Mouse (Mus musculus): ENCODE measurements around the gene Ckmt1.

Ckmt1 gene

GRCm38 (mm10) chr2:121357494-121357893, at the start of gene Ckmt1:
Ckmt1 (plus strand) TSS chr2:121357714.
- 60% methylated on average over 5 of the region's 5 CpGs for WGBS

- WGBS, result 48% methylated on average over 5 of the region's 5 CpGs
These were observed 48.5 kb upstream of the Ckmt1 start for GRCm38 (mm10) chr2:121308997-121309416.

DNA sequence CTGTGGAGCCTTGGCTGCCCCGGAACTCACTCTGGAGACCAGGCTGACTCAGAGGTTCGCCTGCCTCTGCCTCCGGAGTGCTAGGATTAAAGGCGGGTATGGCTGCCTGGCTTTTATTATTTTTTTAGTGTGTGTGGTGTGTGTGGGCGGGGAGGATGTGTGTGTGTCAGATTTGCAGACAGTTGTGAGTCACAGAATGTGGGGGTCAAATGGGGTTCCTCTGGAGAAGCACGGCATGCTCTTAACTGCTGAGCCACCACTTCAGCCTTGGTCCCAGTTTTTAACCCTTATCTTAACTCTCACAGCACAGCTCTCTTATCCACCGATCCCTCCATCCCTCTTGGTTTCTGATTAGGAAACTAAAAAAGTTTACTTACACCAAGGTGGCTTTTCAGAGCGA, 41.2 kb upstream of the Ckmt1 start:
- WGBS, result 72% methylated on average over 8 of the region's 8 CpGs

DNA sequence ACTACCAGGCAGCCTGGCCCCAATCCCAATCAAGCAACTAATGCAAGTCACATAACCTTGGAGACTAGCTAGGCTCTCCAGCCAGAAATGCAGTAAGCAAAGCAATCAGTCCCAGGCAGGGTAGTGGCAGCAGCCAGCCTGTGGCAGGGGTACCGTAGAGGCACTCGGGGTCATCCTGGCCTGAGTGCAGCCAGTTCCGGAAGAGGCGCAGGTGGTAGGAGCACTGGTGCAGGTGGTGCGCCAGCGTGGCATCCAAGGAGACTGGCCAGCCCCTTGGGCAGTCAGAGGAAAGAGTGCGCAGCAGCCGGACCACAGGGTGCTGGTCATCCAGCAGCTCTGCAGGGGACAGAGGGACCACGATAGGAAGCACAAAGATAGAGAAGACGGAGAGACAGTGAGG, 34.5 kb upstream of the Ckmt1 start:
- 79% methylated on average over 10 of the region's 10 CpGs for WGBS

DNA sequence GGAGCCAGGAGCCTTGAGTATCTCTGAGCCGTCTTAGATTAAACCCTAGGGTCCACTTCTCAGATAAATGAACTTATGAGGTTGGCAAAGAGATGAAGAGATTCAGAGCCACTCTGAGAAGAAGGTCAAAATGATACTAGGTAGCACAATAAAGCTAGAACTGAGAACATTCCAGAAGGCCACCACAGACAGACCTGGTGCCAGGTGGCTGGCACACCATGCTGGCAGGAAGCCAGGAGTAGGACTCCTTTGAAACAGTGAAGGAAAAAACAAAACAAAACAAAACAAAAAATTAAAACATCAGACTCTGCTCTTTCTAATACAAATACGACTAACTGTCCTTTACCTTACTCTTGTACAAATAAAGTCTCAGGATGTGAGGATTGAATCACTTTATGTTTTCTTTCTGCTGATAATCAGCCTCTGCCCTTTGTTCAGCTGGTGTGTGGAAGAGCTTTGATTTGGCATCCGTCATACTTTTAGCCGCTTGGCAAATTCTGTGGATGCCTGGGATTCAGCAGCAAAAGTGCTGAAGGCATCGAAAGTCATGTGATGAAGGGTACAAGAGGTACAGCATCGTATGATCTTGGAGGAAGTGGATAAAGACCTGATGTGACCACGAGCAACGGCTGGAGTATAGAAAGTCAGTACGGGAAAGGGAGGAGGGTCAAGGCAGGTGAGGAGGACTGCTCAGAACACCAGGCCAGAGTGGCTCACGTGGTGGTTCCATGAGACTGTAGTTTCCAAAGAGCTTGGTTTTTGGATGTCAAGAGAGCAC, 33.6 kb upstream of the Ckmt1 start:
- WGBS, result 84% methylated on average over 10 of the region's 10 CpGs

DNA sequence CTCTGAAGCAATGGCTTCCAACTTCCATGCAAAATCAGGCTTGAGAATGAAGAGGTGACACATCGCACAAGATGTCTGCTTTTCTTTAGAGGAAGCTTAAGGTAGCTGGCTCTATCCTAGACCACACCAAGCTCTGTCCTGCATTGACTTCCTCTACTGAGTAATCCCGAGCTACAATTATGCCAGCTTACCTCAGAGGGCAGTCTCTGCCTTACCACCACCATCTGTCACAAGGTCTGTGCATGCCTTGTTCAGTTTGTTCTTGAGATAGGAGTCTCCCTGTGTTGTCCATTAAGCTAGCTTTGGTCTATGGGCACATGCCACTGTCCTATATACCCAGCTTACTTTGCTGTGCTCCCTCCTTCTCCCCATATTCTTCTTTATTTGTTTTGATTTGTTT, 28.0 kb upstream of the Ckmt1 start:
- WGBS, result 83% methylated on average over 2 of the region's 2 CpGs

GRCm38 (mm10) chr2:121353156-121353555, 4.4 kb upstream of the Ckmt1 start:
- WGBS, result 62% methylated on average over 8 of the region's 8 CpGs

DNA sequence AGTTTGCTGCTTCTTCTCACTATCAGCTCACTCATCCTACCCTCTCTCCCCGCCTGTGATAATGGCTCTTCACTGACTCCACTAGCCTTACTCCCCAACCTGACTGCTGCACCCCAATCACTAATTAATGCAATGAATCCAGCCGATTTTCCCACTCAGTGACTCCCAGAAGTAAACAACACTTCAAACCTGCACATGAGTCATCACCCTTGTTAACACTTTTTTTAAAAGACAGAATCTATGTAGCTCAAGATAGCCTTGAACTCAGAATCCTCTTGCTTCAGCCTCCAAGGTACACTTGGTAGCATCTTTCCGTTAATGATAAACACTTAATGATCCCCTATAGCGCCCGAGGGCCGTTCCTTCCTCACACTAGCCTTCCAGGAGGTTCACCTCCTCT, 3.1 kb upstream of the Ckmt1 start:
- WGBS, result 3% methylated on average over 6 of the region's 6 CpGs

DNA sequence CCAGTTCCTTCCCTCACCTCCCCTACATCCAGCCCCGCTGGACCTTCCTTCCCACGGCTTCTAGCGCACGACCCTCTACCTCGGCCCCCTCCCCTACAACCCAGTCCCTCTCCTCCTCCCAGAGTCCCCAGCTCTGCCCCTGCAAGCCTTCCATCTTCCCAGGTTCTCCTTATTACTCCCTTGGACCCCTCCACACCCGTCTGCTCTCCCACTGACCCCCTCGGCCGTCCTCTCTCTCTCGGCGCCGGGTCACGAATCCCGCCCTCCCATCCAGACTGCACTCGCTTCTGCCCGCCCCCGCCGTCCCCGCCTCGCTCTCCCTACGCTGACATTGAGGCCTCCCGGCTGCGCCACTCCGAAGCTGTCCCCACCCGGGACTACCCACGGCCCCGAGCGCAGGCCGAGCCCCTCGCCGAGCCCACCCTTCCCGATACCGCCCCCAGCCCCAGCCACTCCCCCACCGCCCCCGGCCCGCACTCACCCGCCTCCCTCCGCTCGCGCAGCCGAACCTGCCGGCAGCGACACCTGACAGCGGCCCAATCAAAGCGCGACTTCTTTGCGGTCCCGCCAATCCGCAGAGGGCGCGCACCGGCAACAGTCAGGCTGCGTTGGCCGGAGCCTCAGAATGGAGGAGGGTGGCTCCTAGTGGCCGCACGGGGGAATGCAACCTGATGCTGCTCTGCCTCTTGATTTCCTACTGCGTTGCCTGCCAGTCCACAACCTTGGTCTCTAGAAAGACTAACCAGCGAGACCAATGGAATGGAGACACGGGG, 2.5 kb upstream of the Ckmt1 start, which contains the start of gene Ppip5k1:
Ppip5k1 (minus strand) TSS at position 577 of the 773 bp plus-strand sequence.
- WGBS, result under 1% methylated on average over 57 of the region's 58 CpGs

GRCm38 (mm10) chr2:121357961-121358360, 447 bp downstream of the Ckmt1 start:
- 3% methylated on average over 4 of the region's 4 CpGs for WGBS

- 1% methylated on average over 16 of the region's 16 CpGs for WGBS
These were observed 867 bp downstream of the Ckmt1 start for GRCm38 (mm10) chr2:121358381-121358780.

DNA sequence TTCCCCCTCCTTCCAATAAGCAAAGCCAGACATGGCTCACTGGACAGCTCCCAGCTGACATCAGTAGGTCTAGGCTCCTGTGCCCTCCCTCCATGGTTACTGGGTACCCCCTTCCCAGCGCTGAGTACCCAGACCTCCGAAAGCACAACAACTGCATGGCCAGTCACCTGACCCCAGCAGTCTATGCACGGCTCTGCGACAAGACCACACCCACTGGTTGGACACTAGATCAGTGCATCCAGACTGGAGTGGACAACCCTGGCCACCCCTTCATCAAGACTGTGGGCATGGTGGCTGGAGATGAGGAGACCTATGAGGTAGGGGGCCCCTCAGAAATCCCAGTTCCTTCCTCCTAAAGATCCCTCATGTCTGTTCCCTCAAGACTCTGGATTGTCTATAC, 1.9 kb downstream of the Ckmt1 start:
- WGBS, result 33% methylated on average over 4 of the region's 4 CpGs

DNA sequence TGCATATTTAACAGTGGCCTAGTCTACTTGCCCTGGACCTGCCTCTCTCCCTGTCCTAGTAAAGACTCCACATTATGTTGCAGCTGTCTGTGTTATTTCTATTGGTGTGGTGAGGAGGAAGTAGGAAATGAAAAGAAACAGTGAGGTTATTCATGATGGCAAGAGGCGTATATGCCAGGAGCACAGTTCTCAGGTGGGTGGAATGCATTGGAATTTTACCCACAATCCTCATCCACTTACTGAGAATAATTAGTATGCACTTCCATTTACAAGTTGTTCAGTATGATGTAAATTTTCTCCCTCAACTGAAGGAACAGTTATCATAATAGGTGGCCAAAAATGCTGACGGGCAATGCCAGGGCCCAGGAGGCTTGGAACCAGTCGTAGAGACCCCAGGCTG, 6.1 kb downstream of the Ckmt1 start:
- 43% methylated on average over 3 of the region's 3 CpGs for WGBS

GRCm38 (mm10) chr2:121368831-121369230, 11.3 kb downstream of the Ckmt1 start:
- 66% methylated on average over 2 of the region's 2 CpGs for WGBS

DNA sequence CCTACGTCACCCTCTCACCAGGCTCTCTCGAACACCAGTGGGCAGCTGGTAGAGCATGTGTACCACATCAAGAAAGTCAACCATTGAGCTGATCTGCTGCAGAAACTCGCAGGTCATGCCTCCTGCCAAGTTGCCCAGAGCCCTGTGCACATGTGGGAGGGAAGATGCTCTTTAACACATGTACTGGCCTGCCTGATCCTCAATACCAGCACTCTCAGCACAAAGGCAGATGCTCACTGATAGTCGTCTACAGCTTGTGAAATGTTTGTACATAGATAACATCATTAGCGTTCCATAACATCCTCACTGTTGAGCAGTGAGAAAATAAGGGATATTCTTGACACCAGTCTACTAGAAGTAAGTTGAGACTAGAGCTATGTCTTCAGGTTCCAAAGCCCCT, 13.4 kb downstream of the Ckmt1 start:
- WGBS, result 87% methylated on average over 5 of the region's 5 CpGs

- 87% methylated on average over 3 of the region's 3 CpGs for WGBS
These were observed 14.8 kb downstream of the Ckmt1 start for GRCm38 (mm10) chr2:121372266-121372665.

GRCm38 (mm10) chr2:121374766-121375165, 17.3 kb downstream of the Ckmt1 start:
- 50% methylated on average over 2 of the region's 2 CpGs for WGBS

- 93% methylated on average over 17 of the region's 17 CpGs for WGBS
These were observed 29.6 kb downstream of the Ckmt1 start, which contains the start of gene Strc for GRCm38 (mm10) chr2:121386961-121387575. Strc (minus strand) TSS chr2:121387168.

DNA sequence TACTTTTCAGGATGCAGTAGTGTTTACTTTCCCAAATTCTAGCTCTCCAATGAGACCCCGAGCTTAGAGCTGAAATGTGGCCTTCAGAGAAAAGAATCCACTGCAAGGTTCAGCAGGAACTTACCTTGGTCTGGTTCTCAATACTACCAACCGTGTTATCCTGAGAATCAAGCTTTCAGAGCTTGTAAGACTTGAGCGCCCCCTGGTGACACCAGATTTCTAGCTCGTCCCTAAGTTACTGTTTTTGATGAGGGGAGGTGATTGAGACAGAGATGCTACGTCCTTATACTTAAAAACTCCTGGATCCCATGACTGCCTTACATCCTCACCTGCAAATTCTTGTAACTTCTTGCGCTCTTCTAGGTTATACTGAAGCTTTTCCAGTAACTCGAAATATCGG, 39.1 kb downstream of the Ckmt1 start:
- 13% methylated on average over 8 of the region's 8 CpGs for WGBS

- 42% methylated on average over 4 of the region's 4 CpGs for WGBS
These were observed 50.6 kb downstream of the Ckmt1 start for GRCm38 (mm10) chr2:121408160-121408559.

- 7% methylated on average over 4 of the region's 4 CpGs for WGBS
These were observed 55.4 kb downstream of the Ckmt1 start for GRCm38 (mm10) chr2:121412843-121413386.

Data from cerebral cortex, adult 2 months (tissue).